Mouse (Mus musculus) B cell, adult 62 days (primary cell): ENCODE measurements around the gene Bbx. TPM values are rescaled to one million over a fixed set of nuclear protein-coding genes. Genes with fewer than 3 reads are reported as not detected.

Experiments used
- total RNA-seq: library from RNA; stranded (reverse); gene quantifications from 4 replicates; pipeline ENCODE4 v1.2.4, GENCODE M21; 2023

Gene Bbx
- total RNA-seq, result 50.0 to 54.0 TPM (median 52.5 TPM) in 4 replicates

GRCm38 (mm10) chr16:50432062-50432878 lies at the start of gene Bbx:
Bbx (minus strand) TSS chr16:50432390.

Other genes with a start within 250 kb of the Bbx start
- gene Ccdc54, start 158.8 kb upstream of the Bbx start, total RNA-seq, result not detected in 4 replicates